Mouse (Mus musculus) forebrain, embryonic 13.5 days (tissue): ENCODE measurements at regions not wholly inside any gene's neighbourhood (a gene's known extent, or its start where the extent isn't known, plus 50 kb on each side); places are given as distances from the start of the nearest gene placed in this dataset.
A peak's percentile ranks its signal among the peaks of the same experiment; 100 is the strongest.

Source experiments
- ATAC-seq: fragments of 200-750 bp; cut with Nextera tagmentation; 2 replicates; pipeline ENCODE4 v1.8.0; 2017
- H3K27ac ChIP-seq: fragments of 300-500 bp; sonication (generic); 2 replicates; pipeline ENCODE4 v1.5.1; 2015; ENCODE audit warnings: inconsistent platforms, mild to moderate bottlenecking, moderate library complexity
- H3K27me3 ChIP-seq: fragments of 300-500 bp; sonication (generic); 2 replicates; pipeline ENCODE4 v1.6.1; 2015; ENCODE audit warnings: mild to moderate bottlenecking, inconsistent platforms
- H3K36me3 ChIP-seq: fragments of 300-500 bp; sonication (generic); 2 replicates; pipeline ENCODE4 v1.6.1; 2015; ENCODE audit warnings: mild to moderate bottlenecking, inconsistent platforms; ENCODE audit not compliant: poor library complexity, severe bottlenecking
- H3K4me1 ChIP-seq: fragments of 300-500 bp; sonication (generic); 2 replicates; pipeline ENCODE4 v1.6.1; 2015; ENCODE audit warnings: inconsistent platforms
- H3K4me2 ChIP-seq: fragments of 300-500 bp; sonication (generic); 2 replicates; pipeline ENCODE4 v1.6.1; 2015; ENCODE audit warnings: inconsistent platforms, mild to moderate bottlenecking, moderate library complexity
- H3K4me3 ChIP-seq: fragments of 300-500 bp; sonication (generic); 2 replicates; pipeline ENCODE4 v1.5.1; 2015; ENCODE audit warnings: mild to moderate bottlenecking, inconsistent platforms
- H3K9ac ChIP-seq: fragments of 300-500 bp; sonication (generic); 2 replicates; pipeline ENCODE4 v1.6.1; 2015; ENCODE audit warnings: mild to moderate bottlenecking, inconsistent platforms
- H3K9me3 ChIP-seq: fragments of 300-500 bp; sonication (generic); replicated peaks from 2 replicates; pipeline ENCODE4 v1.6.1; 2016; ENCODE audit warnings: inconsistent platforms
- WGBS: fragments of 180-500 bp; shearing (Covaris S2); methylation state at CpG from one replicate; pipeline ENCODE4 v1.1.7; 2015; 5-methylcytosine and 5-hydroxymethylcytosine counted together

- Histone ChIP-seq H3K27ac (no peak overlapping the region), H3K27me3 (no peaks in the 10 kb centered on the region), H3K4me2 (no peak overlapping the region), H3K9me3 (no peaks in the 10 kb centered on the region), H3K4me3 (no peak overlapping the region), H3K4me1 (peaks cover 7% of the 10 kb centered on the region), H3K9ac (no peak overlapping the region), H3K36me3 (no peaks in the 10 kb centered on the region)
- no peak for ATAC-seq
- WGBS = 22% methylated on average over 3 of the region's 3 CpGs
Measured at GRCm38 (mm10) chr11:111652882-111653281, 586.9 kb downstream of the Kcnj2 start.

- H3K27ac ChIP-seq = no peak overlapping the region
Measured at GRCm38 (mm10) chr11:111657778-111658177, 591.8 kb downstream of the Kcnj2 start.

GRCm38 (mm10) chr11:111658362-111659309 lies 592.7 kb downstream of the Kcnj2 start:
- Histone ChIP-seq H3K27me3 (no peaks in the 10 kb centered on the region), H3K27ac (peak overlapping the region; percentile 54; the same call in 1 of the 2 replicates), H3K9me3 (no peaks in the 10 kb centered on the region), H3K4me3 (no peak overlapping the region), H3K36me3 (no peaks in the 10 kb centered on the region), H3K4me1 (peaks cover 17% of the 10 kb centered on the region), H3K9ac (no peak overlapping the region), H3K4me2 (0 out of 2 replicates have a peak overlapping the region, but pooled peaks have one; percentile 25)
- ATAC-seq = peak; percentile 84
- 17% methylated on average over 15 of the region's 15 CpGs for WGBS

More at GRCm38 (mm10) chr11:111657778-111658177, 591.8 kb downstream of the Kcnj2 start:
- ATAC-seq = peak; percentile 43; the same call in 1 of the 2 replicates
- Histone ChIP-seq H3K27me3 (no peaks in the 10 kb centered on the region), H3K4me3 (no peak overlapping the region), H3K4me2 (no peak overlapping the region), H3K9me3 (no peaks in the 10 kb centered on the region), H3K4me1 (peaks cover 17% of the 10 kb centered on the region), H3K9ac (no peak overlapping the region), H3K36me3 (no peaks in the 10 kb centered on the region)
- WGBS = 82% methylated on average over 9 of the region's 9 CpGs

GRCm38 (mm10) chr11:111663269-111663668 lies 597.3 kb downstream of the Kcnj2 start:
- 79% methylated on average over 3 of the region's 3 CpGs for WGBS
- no peak overlapping the region for H3K9ac ChIP-seq
- no peak overlapping the region for H3K27ac ChIP-seq
- no peaks in the 10 kb centered on the region for H3K36me3 ChIP-seq
- peaks cover 7% of the 10 kb centered on the region for H3K4me1 ChIP-seq
- no peak overlapping the region for H3K4me3 ChIP-seq
- no peaks in the 10 kb centered on the region for H3K27me3 ChIP-seq
- no peak for ATAC-seq
- no peak overlapping the region for H3K4me2 ChIP-seq
- no peaks in the 10 kb centered on the region for H3K9me3 ChIP-seq

GRCm38 (mm10) chr11:111666336-111666735 lies 600.4 kb downstream of the Kcnj2 start:
- no peak for ATAC-seq
- H3K4me3 ChIP-seq = no peak overlapping the region
- no peaks in the 10 kb centered on the region for H3K36me3 ChIP-seq
- no peaks in the 10 kb centered on the region for H3K27me3 ChIP-seq
- WGBS = 87% methylated on average over 6 of the region's 6 CpGs
- no peaks in the 10 kb centered on the region for H3K4me1 ChIP-seq
- H3K9ac ChIP-seq = no peak overlapping the region
- H3K27ac ChIP-seq = no peak overlapping the region
- no peaks in the 10 kb centered on the region for H3K9me3 ChIP-seq
- H3K4me2 ChIP-seq = no peak overlapping the region

- H3K9me3 ChIP-seq = no peaks in the 10 kb centered on the region
- no peak for ATAC-seq
- H3K4me3 ChIP-seq = no peak overlapping the region
- H3K27ac ChIP-seq = no peak overlapping the region
- no peak overlapping the region for H3K9ac ChIP-seq
- 80% methylated on average over 2 of the region's 2 CpGs for WGBS
- H3K4me1 ChIP-seq = no peaks in the 10 kb centered on the region
- no peaks in the 10 kb centered on the region for H3K27me3 ChIP-seq
- no peaks in the 10 kb centered on the region for H3K36me3 ChIP-seq
- H3K4me2 ChIP-seq = no peak overlapping the region
Measured at GRCm38 (mm10) chr11:111671865-111672264, 605.9 kb downstream of the Kcnj2 start.

GRCm38 (mm10) chr11:111675673-111676072 lies 609.7 kb downstream of the Kcnj2 start:
- Histone ChIP-seq H3K4me1 (no peaks in the 10 kb centered on the region), H3K4me3 (no peak overlapping the region), H3K27ac (no peak overlapping the region), H3K4me2 (no peak overlapping the region), H3K36me3 (no peaks in the 10 kb centered on the region), H3K27me3 (no peaks in the 10 kb centered on the region), H3K9ac (no peak overlapping the region), H3K9me3 (no peaks in the 10 kb centered on the region)
- ATAC-seq = no peak
- 93% methylated on average over 1 of the region's 1 CpGs for WGBS

- ATAC-seq = no peak
- Histone ChIP-seq H3K4me2 (no peak overlapping the region), H3K27ac (no peak overlapping the region), H3K4me1 (no peaks in the 10 kb centered on the region), H3K9ac (no peak overlapping the region), H3K4me3 (no peak overlapping the region), H3K27me3 (no peaks in the 10 kb centered on the region), H3K36me3 (no peaks in the 10 kb centered on the region), H3K9me3 (no peaks in the 10 kb centered on the region)
- 65% methylated on average over 7 of the region's 7 CpGs for WGBS
Measured at GRCm38 (mm10) chr11:111682341-111682740, 616.4 kb downstream of the Kcnj2 start.

- Histone ChIP-seq H3K9ac (no peak overlapping the region), H3K27me3 (no peaks in the 10 kb centered on the region), H3K4me2 (no peak overlapping the region), H3K36me3 (no peaks in the 10 kb centered on the region), H3K9me3 (no peaks in the 10 kb centered on the region), H3K4me1 (no peaks in the 10 kb centered on the region), H3K27ac (no peak overlapping the region), H3K4me3 (no peak overlapping the region)
- 97% methylated on average over 4 of the region's 4 CpGs for WGBS
- ATAC-seq = no peak
Measured at GRCm38 (mm10) chr11:111683909-111684308, 617.9 kb downstream of the Kcnj2 start.

GRCm38 (mm10) chr11:111687769-111688168 lies 621.8 kb downstream of the Kcnj2 start:
- H3K27me3 ChIP-seq = no peaks in the 10 kb centered on the region
- no peak overlapping the region for H3K4me2 ChIP-seq
- H3K27ac ChIP-seq = no peak overlapping the region
- H3K36me3 ChIP-seq = no peaks in the 10 kb centered on the region
- 74% methylated on average over 3 of the region's 3 CpGs for WGBS
- no peaks in the 10 kb centered on the region for H3K4me1 ChIP-seq
- H3K4me3 ChIP-seq = no peak overlapping the region
- H3K9me3 ChIP-seq = no peaks in the 10 kb centered on the region
- H3K9ac ChIP-seq = no peak overlapping the region
- no peak for ATAC-seq

- Histone ChIP-seq H3K9ac (no peak overlapping the region), H3K27ac (no peak overlapping the region), H3K4me1 (no peaks in the 10 kb centered on the region), H3K36me3 (no peaks in the 10 kb centered on the region), H3K9me3 (no peaks in the 10 kb centered on the region), H3K27me3 (no peaks in the 10 kb centered on the region), H3K4me3 (no peak overlapping the region), H3K4me2 (no peak overlapping the region)
- no peak for ATAC-seq
- WGBS = 79% methylated on average over 6 of the region's 6 CpGs
Measured at GRCm38 (mm10) chr11:111688186-111688860, 622.4 kb downstream of the Kcnj2 start.

GRCm38 (mm10) chr11:111689899-111690298 lies 623.9 kb downstream of the Kcnj2 start:
- H3K4me1 ChIP-seq = no peaks in the 10 kb centered on the region
- WGBS = 82% methylated on average over 2 of the region's 2 CpGs
- no peaks in the 10 kb centered on the region for H3K9me3 ChIP-seq
- ATAC-seq = no peak
- H3K4me2 ChIP-seq = no peak overlapping the region
- H3K27me3 ChIP-seq = no peaks in the 10 kb centered on the region
- no peak overlapping the region for H3K9ac ChIP-seq
- H3K27ac ChIP-seq = no peak overlapping the region
- no peak overlapping the region for H3K4me3 ChIP-seq
- no peaks in the 10 kb centered on the region for H3K36me3 ChIP-seq
